Mouse (Mus musculus) testis, postnatal 14 days (tissue): ENCODE measurements at regions not wholly inside any gene's neighbourhood (a gene's known extent, or its start where the extent isn't known, plus 50 kb on each side); places are given as distances from the start of the nearest gene placed in this dataset.

Experiments
- DNase-seq: peaks from one replicate; pipeline ENCODE4 v3.0.0; 2021; ENCODE audit warnings: low spot score

GRCm38 (mm10) chr14:72371702-72372277 is 119.8 kb downstream of the Gm9195 start:
- DNase-seq = peak; percentile 81

GRCm38 (mm10) chr14:72360829-72361520 is 130.7 kb downstream of the Gm9195 start:
- DNase-seq = no peak

- DNase-seq = no peak
Measured at GRCm38 (mm10) chr14:72360181-72360580, 131.5 kb downstream of the Gm9195 start.

DNA sequence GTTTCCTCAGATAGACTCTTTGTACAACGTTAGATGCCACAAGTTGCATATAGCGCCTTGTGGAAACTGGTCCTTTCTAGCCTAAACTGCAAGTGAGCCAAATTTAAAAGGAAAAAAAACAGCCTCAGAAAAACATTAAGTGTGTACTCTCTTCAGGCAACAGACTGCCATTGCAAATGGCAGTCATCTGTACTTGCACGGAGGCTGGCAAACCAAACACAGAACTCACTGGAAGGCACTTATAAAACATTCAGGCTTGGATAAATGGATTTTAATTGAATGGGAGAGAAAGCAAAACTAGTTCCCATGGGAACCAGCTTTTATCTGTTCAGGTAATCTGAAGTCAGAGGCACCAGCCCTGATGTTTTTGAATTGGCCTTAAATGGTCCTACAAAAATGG is 133.7 kb downstream of the Gm9195 start:
- no peak for DNase-seq

DNA sequence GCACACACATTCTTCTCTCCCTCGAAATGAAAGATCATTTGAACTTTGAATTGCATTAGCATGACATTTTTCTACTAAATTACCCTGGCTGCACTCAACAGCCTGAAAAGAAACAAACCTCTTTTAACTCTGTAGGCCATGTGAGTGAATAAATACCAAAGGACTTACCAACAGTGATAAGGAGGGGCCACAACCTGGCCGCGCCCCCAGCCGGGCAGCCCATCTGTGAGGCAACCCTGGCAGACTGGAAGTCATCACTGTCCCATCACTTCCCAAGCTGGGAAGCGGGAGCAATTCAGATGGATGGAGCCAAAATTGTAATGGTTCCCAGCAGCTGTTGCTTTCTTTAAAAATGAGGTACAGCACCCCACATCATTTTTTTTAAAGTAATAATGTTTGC is 149.5 kb downstream of the Gm9195 start:
- no peak for DNase-seq

DNA sequence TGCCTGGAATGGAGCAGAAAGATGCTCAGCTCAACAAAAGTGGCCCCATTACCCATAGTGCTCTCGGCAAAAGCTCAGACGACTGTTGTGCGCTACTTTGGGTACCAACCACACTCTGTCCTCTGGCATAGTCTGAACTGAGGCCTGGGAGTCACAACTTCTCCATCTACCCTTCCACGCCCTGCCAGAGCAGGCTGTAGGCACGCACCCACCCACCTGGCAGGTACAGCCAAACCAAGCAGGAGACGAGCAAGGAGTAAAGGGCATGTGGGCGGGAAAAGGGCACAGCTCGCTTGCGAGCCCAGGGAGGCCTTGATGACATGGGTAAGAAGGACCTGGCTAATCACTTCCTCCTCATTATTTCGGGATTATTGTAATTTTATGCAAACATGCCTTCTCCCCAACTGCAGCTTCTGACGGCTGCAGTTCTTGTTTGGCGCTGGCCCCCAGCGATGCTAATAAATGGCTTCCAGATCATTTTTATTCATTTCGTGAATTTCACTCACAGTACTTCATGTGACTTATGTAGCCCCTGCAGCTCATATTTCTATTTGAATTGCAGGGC is 150.0 kb downstream of the Gm9195 start:
- DNase-seq = no peak

DNA sequence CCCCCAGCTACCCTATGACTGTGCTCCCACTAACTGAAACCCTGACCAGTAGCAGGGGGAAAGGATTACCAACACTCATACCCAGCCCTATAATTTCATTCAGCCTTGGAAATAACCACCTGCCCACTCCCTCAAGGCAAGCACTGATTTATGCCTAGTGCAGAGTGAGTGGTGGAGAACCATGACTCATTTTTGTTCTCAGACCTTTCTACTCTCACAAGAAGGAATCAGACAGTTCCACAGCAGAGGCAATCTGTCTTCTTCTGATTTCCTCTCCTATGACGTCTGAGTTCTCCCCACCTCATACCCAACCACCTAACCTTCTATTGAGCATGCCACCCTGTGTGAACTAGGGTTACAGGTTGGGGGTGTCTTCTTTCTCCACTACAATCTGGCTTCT is 153.6 kb downstream of the Gm9195 start:
- no peak for DNase-seq

GRCm38 (mm10) chr14:72303856-72304255 is 187.8 kb downstream of the Gm9195 start:
- DNase-seq = no peak

GRCm38 (mm10) chr14:72300026-72300425 is 191.6 kb downstream of the Gm9195 start:
- no peak for DNase-seq

- DNase-seq = no peak
Measured at GRCm38 (mm10) chr14:72294631-72295030, 197.0 kb downstream of the Gm9195 start.

DNA sequence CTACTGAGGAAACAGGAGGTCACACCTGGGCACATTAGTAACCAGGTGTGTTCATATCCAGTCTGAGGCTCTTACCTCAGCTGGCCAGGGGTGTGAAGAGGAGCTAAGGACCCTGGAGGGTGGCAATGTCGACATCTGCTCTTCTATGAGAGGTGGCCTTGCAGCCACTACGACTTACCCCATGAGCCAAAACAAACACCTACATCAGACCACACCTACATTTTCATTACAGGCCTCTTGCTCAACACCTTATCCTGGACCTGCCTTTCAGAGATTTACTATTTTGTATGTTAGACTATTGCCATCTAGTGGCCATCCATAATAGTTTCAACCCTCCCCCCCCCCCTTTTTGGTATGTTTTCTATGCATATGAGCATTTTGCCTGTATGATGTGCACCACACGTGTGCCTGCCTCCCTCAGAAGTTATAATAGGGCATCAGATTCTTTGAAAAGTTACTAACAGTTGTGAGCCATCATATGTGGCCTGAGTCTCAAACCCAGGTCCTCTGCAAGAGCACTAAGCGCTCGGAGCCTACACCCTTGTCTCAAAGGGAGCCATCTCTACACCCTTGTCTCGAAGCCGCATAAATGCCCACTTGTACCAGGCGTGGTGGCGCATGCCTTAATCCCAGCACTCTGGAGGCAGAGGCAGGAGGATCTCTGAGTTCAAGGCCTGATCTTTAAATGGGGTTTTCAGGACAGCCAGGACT is 197.8 kb downstream of the Gm9195 start:
- DNase-seq = no peak

DNA sequence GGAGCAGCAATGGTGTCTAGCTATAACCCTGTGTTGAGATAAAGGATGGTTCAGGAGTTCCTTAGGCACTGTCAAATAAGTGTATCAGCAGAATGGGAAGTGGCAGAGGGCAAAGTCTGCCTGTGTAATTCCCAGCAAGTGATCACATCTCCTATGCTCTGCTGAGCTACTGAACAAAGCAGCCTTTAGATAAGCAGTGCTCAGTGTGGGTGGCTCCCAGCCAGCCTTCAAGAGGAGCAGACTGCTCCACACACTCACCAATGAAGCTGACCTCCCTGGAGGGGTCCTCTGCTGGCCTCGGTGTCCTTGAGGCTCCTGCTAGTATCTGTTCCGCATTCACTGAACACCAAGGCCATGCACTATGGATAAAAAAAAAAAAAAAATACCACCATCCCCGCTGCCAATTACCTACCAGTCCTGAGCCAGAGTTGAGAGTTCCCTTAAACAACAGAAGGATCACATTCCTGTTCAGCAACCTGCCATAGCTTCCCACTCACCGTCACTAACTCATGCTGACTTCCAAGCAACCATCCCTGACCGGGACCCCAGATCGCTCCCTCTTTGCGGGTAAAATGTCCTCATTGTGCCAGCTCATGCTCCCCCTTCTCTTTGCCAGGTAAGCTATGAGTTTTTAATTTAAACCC is 198.9 kb downstream of the Gm9195 start:
- DNase-seq = peak; percentile 44

DNA sequence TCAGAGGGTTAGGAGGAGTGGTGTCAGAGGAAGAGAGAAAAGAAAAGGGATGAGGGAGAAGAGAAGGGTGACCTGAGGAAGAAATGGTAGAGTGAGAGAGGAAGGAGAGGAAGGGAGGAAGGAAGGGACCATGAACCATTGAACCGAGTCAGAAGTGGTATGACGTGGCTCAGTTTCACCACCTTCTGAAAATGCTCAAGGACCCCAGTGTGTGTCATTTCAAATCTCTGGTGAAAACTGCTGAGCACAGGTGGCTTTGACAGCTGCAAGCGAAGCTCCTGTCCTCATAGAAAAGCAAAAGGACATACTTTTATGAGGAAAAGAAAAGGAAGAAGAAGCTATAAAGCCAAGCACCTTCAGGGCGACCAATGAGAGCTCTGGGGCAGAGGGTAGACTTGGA is 214.3 kb downstream of the Gm9195 start:
- no peak for DNase-seq

DNA sequence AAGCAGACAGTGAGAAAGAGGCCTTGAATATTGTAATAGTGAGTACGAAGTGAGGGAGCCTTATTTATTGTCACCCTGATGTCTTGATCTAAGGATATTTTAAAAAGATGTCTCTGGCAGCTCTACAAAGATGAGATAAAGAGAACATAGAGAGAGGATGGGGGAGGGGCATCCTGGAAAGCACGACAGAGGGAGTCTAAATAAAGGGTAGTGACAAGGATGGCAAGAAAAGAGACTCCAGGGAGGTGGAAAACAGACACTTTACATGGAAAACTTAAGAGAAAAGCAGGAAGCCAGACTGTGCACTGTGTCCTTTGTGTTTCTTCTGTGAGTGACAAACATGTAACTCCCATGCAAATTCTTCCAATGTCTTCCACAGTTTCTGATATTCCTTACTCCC is 232.4 kb downstream of the Gm9195 start:
- no peak for DNase-seq

GRCm38 (mm10) chr14:72241872-72242271 is 249.8 kb downstream of the Gm9195 start:
- DNase-seq = no peak

DNA sequence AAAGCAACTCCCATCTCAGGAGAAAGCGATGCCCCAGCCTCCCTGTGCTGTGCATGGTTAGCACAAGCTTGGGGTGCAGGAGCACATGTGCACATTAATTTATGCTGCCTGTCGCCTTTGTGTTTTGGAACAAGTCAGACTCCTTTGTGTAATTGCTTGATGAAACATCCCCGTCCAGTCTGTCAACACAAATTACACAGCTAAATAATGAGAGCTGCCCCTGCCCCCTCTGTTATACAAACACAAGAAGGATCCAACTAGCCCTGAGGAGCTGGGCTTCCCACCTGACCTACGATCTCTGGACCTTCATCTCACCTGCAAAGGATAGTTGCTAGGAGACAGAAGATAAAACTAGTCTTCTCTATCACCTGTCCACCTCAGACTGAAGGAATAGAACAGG is 251.4 kb downstream of the Gm9195 start:
- DNase-seq = no peak

DNA sequence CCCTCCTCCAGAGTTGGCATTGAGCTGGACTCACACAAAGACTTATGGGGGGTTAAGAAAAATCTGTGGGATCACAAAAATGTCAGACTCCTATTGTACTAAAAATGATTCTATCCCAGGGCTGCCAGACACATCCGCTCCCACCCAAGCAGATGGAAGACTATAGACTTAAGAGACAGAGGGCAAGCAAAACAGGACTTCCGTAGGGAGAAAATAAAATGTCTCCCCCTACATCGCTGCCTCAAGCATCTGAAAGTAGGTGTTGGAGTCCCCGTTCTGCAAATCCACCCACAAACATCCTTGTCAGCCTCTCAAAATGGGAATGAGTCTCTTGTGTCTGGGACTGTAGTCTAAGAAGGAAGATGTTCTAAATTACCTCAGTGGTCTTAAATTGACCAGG is 253.3 kb downstream of the Gm9195 start:
- DNase-seq = no peak

DNA sequence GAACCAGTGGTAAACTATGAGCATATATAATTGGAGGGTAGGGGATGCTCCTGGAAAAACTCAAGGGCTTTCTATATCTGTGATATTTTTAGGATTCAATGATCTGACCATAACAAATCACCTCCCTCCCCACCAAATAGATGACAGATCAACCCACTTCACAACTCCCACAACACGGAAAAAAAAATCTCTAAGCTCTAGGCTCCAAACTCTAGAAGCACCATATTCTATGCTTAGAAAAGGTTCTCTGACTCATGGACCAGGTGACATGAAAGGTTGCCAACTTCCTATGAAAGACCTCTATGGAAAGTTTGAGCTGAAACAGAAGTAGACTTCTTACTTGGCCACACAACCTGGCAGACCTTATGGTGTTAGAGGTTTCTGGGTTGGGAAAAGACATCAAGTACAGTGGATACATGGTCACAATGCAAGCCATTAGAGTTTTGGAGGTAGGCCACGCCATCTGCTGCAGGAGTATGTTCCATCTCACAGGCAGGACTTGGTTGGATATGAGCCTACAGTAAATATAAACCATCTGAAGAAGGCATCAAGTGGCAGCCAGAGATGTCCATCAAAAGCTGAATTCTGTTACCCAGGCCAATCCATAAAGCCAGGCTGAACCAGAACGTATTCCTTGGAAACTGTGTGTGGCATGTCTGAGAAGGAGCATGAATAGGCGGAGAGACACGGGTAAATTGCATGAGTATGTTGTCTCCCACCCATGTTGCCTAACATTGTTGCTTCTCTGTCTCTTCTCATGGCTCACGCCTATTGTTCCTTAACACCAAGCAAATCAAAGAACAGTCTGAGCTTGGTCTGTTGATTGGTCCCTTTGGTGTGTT is 257.2 kb downstream of the Gm9195 start:
- DNase-seq = no peak

DNA sequence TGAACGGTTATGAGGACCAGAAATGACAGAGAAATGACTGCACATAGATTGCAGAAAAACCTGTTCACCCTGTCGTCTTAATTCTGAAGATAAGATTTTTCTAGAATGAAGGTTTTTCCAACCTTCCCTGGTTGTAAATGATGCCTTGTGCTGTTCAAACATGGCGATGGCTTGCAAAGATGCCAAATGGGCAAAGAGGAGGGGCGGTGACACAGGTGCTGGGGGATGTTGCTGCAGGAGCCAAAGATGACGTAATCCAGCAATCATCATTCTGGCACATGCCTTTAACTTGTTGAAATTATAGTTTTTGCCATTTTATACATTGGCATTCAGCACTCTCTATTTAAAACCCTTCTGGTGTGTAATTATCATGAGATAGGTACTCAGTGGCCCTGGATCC is 263.8 kb downstream of the Gm9195 start:
- DNase-seq = no peak

GRCm38 (mm10) chr14:72227441-72227840 is 264.2 kb downstream of the Gm9195 start:
- DNase-seq = no peak

- no peak for DNase-seq
Measured at GRCm38 (mm10) chr14:72226946-72227345, 264.7 kb downstream of the Gm9195 start.

- DNase-seq = no peak
Measured at GRCm38 (mm10) chr14:72222836-72223235, 268.8 kb downstream of the Gm9195 start.
